Mouse (Mus musculus) liver, embryonic 16.5 days (tissue): ENCODE results near the gene Egln3. TPM values are rescaled to one million over a fixed set of nuclear protein-coding genes. Genes with fewer than 3 reads are reported as not detected.

Experiments used
- ATAC-seq: fragments of 200-750 bp; cut with Nextera tagmentation; 2 replicates; pipeline ENCODE4 v1.8.0; 2017; ENCODE audit warnings: low read depth, mild to moderate bottlenecking, moderate number of reproducible peaks, moderate library complexity
- H3K27ac ChIP-seq: fragments of 300-500 bp; sonication (generic); 2 replicates; pipeline ENCODE4 v1.5.1; 2014; ENCODE audit warnings: mild to moderate bottlenecking, low read length
- H3K27me3 ChIP-seq: fragments of 300-500 bp; sonication (generic); 2 replicates; pipeline ENCODE4 v1.6.1; 2014; ENCODE audit warnings: low read depth, low read length, mixed read lengths; ENCODE audit not compliant: control insufficient read depth, insufficient read depth
- H3K36me3 ChIP-seq: fragments of 300-500 bp; sonication (generic); 2 replicates; pipeline ENCODE4 v1.6.1; 2014; ENCODE audit warnings: mild to moderate bottlenecking; ENCODE audit not compliant: control insufficient read depth, insufficient read depth
- H3K4me1 ChIP-seq: fragments of 300-500 bp; sonication (generic); 2 replicates; pipeline ENCODE4 v1.6.1; 2014; ENCODE audit warnings: low read depth, low read length, mixed read lengths; ENCODE audit not compliant: control insufficient read depth
- H3K4me2 ChIP-seq: fragments of 300-500 bp; sonication (generic); 2 replicates; pipeline ENCODE4 v1.6.1; 2014; ENCODE audit warnings: low read depth, low read length, mixed read lengths
- H3K4me3 ChIP-seq: fragments of 300-500 bp; sonication (generic); 2 replicates; pipeline ENCODE4 v1.5.1; 2014; ENCODE audit warnings: low read depth, mild to moderate bottlenecking, low read length
- H3K9ac ChIP-seq: fragments of 300-500 bp; sonication (generic); 2 replicates; pipeline ENCODE4 v1.6.1; 2014; ENCODE audit warnings: low read depth, low read length
- H3K9me3 ChIP-seq: fragments of 300-500 bp; sonication (generic); replicated peaks from 2 replicates; pipeline ENCODE4 v1.6.1; 2016; ENCODE audit warnings: low read length; ENCODE audit not compliant: control insufficient read depth
- WGBS: fragments of 180-500 bp; shearing (Covaris S2); extraction: QIAGEN DNeasy Blood & Tissue Kit; methylation state at CpG from one replicate; pipeline ENCODE4 v1.1.7; 2014; ENCODE audit not compliant: insufficient replicate concordance; 5-methylcytosine and 5-hydroxymethylcytosine counted together
- polyA plus RNA-seq: library from polyadenylated mRNA; unstranded; fragments of >200 nt; fragmentation: Nextera tagmentation; extraction: Ambion mirVana; gene quantifications from 2 replicates; pipeline ENCODE4 v1.2.1, GENCODE M21; 2015

The Egln3 gene
- polyA plus RNA-seq, 1 experiment from 2014 or later = 5.0 TPM

DNA sequence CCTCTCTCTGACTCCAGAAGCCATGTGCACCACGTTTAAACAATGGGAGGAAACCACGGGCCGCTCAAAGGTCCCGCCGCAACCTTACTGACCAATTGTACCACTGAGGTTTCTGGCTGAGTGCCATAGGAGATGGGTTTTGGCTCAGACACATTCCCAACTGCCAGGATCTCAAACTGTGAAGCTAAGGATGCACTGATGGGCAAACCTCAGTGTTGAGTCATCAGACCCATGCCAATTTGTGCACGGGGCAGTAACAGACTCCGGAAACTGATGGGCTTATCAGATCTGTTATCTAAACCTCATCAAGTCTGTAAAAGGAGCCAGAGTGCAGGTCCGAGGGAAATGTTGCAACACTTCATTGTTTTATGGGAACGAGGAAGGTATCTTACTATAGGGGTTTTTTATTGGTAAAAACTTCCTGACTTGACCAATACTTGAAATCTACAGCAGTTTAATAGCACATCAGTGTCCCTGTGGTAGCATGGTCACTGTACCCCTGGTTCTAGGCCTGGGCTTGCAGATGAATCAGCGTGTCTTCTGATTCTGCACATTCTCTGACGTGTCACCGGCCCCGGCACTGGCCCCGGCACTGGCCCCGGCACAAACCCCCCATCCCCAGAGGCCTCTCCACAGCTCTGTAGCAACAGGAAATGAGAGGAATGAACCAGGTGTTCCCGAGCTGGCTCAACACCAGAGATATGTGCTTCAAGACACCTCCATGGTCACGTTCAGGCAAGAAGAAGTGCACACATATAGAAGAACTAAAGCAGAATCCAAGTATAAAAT lies 15.7 kb downstream of the Egln3 start:
- Histone ChIP-seq H3K4me2 (no peak overlapping the region), H3K4me1 (peaks cover 34% of the 10 kb centered on the region), H3K36me3 (no peaks in the 10 kb centered on the region), H3K9me3 (no peaks in the 10 kb centered on the region), H3K4me3 (no peak overlapping the region), H3K27ac (no peak overlapping the region; the same call in 1 of the 2 replicates), H3K9ac (no peak overlapping the region), H3K27me3 (peaks cover 6% of the 10 kb centered on the region; the same call in 1 of the 2 replicates)
- WGBS = 13% methylated on average over 17 of the region's 17 CpGs
- ATAC-seq = no peak

- H3K4me1 ChIP-seq = peaks cover 29% of the 10 kb centered on the region
- H3K27ac ChIP-seq = no peak overlapping the region; the same call in 1 of the 2 replicates
- H3K4me3 ChIP-seq = no peak overlapping the region
- no peak overlapping the region for H3K4me2 ChIP-seq
- no peak for ATAC-seq
- no peaks in the 10 kb centered on the region for H3K9me3 ChIP-seq
- peaks cover 6% of the 10 kb centered on the region; the same call in 1 of the 2 replicates for H3K27me3 ChIP-seq
- H3K36me3 ChIP-seq = no peaks in the 10 kb centered on the region
- H3K9ac ChIP-seq = no peak overlapping the region
- 16% methylated on average over 14 of the region's 14 CpGs for WGBS
These were observed 16.6 kb downstream of the Egln3 start for GRCm38 (mm10) chr12:54186926-54187623.

- peaks cover 12% of the 10 kb centered on the region for H3K4me1 ChIP-seq
- no peak overlapping the region for H3K27ac ChIP-seq
- H3K9ac ChIP-seq = no peak overlapping the region
- peaks cover 6% of the 10 kb centered on the region; the same call in 1 of the 2 replicates for H3K27me3 ChIP-seq
- WGBS = 65% methylated on average over 7 of the region's 7 CpGs
- ATAC-seq = no peak
- no peak overlapping the region for H3K4me2 ChIP-seq
- H3K36me3 ChIP-seq = no peaks in the 10 kb centered on the region
- H3K4me3 ChIP-seq = no peak overlapping the region
- H3K9me3 ChIP-seq = no peaks in the 10 kb centered on the region
These were observed 19.4 kb downstream of the Egln3 start for GRCm38 (mm10) chr12:54184264-54184663.

- Histone ChIP-seq H3K27ac (no peak overlapping the region), H3K36me3 (no peaks in the 10 kb centered on the region), H3K9ac (no peak overlapping the region), H3K4me1 (no peaks in the 10 kb centered on the region), H3K27me3 (no peaks in the 10 kb centered on the region), H3K9me3 (no peaks in the 10 kb centered on the region), H3K4me3 (no peak overlapping the region), H3K4me2 (no peak overlapping the region)
- WGBS = 65% methylated on average over 3 of the region's 3 CpGs
- no peak for ATAC-seq
These were observed 25.3 kb downstream of the Egln3 start for GRCm38 (mm10) chr12:54178323-54178722.

DNA sequence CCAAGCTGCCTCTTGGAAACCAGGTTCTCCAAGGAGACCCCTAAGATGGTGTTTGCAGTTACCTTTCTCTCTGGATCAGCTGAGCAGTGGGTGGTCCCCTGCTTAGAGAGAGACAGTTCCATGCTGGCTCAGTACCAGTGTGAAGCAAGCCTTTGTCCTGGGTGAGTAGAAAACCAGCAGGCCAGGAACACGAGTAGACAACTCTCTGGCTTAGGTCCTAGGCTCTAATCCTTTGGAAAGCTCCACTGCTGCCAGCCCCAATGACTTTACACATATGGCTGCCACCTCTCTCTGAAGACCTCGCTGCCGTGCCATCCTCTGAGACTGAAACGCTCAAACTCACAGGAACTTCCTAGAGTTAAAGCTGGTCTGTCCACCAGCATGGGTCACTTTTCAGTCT lies 34.9 kb downstream of the Egln3 start:
- ATAC-seq = no peak
- no peak overlapping the region for H3K9ac ChIP-seq
- 77% methylated on average over 4 of the region's 4 CpGs for WGBS
- H3K27me3 ChIP-seq = no peaks in the 10 kb centered on the region
- H3K4me3 ChIP-seq = no peak overlapping the region
- no peaks in the 10 kb centered on the region for H3K36me3 ChIP-seq
- H3K27ac ChIP-seq = no peak overlapping the region
- H3K9me3 ChIP-seq = no peaks in the 10 kb centered on the region
- H3K4me2 ChIP-seq = no peak overlapping the region
- H3K4me1 ChIP-seq = peaks cover 12% of the 10 kb centered on the region

GRCm38 (mm10) chr12:54167737-54168136 lies 35.9 kb downstream of the Egln3 start:
- no peaks in the 10 kb centered on the region for H3K27me3 ChIP-seq
- WGBS = 60% methylated on average over 6 of the region's 6 CpGs
- no peak for ATAC-seq
- H3K9me3 ChIP-seq = no peaks in the 10 kb centered on the region
- H3K4me2 ChIP-seq = no peak overlapping the region
- H3K4me1 ChIP-seq = peaks cover 19% of the 10 kb centered on the region
- H3K36me3 ChIP-seq = no peaks in the 10 kb centered on the region
- H3K9ac ChIP-seq = no peak overlapping the region
- H3K4me3 ChIP-seq = no peak overlapping the region
- H3K27ac ChIP-seq = no peak overlapping the region

- ATAC-seq = no peak
- Histone ChIP-seq H3K27ac (peak overlapping the region; percentile 46; the same call in 1 of the 2 replicates), H3K36me3 (no peaks in the 10 kb centered on the region), H3K4me1 (peaks cover 41% of the 10 kb centered on the region), H3K9me3 (no peaks in the 10 kb centered on the region), H3K4me2 (no peak overlapping the region), H3K9ac (no peak overlapping the region; the same call in 1 of the 2 replicates), H3K27me3 (no peaks in the 10 kb centered on the region), H3K4me3 (no peak overlapping the region)
- WGBS = 27% methylated on average over 6 of the region's 6 CpGs
These were observed 39.0 kb downstream of the Egln3 start for GRCm38 (mm10) chr12:54164724-54165050.

DNA sequence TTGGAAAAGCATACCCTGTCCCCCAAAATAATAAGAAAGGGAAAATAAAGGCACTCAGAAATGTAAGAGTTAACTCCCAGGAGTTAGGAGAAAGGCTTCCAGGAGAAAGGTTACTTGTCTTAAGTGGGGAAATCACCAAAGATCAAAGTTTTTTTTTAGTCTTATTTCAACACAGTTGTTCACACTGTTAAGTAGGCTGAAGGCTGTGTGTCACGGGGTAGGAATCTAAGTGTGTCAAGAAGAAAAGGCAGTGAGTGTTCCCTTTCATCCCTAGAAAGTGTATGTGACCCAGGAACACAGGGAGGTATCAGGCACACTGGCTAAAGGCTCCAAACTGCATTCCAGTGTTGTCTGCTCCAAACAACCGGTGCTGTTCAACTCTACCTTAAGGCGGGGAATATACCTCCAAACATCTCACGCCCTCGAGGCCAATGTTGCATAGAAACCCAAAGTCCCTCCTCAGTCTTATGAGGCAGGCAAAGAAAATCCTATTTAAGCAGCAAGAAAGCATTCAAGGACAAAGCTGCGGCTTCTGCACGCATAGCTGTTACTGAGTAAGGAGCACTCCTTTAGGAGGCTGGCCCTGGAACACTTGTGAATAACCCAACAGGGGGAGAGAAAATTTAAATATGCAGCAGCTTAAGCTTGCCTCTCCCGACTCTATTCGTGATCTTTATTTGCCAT lies 39.5 kb downstream of the Egln3 start:
- Histone ChIP-seq H3K4me3 (no peak overlapping the region), H3K27me3 (no peaks in the 10 kb centered on the region), H3K27ac (peak overlapping the region; percentile 46; the same call in 1 of the 2 replicates), H3K9ac (peak overlapping the region; percentile 21), H3K4me2 (no peak overlapping the region), H3K4me1 (peaks cover 45% of the 10 kb centered on the region), H3K9me3 (no peaks in the 10 kb centered on the region), H3K36me3 (no peaks in the 10 kb centered on the region)
- 34% methylated on average over 9 of the region's 9 CpGs for WGBS
- ATAC-seq = no peak
